Mouse (Mus musculus): ENCODE results near the gene Brd7. TPM values are rescaled to one million over a fixed set of nuclear protein-coding genes. Genes with fewer than 3 reads are reported as not detected.

The Brd7 gene
- polyA plus RNA-seq, 1 experiment from 2014 or later, result 88.3 TPM

DNA sequence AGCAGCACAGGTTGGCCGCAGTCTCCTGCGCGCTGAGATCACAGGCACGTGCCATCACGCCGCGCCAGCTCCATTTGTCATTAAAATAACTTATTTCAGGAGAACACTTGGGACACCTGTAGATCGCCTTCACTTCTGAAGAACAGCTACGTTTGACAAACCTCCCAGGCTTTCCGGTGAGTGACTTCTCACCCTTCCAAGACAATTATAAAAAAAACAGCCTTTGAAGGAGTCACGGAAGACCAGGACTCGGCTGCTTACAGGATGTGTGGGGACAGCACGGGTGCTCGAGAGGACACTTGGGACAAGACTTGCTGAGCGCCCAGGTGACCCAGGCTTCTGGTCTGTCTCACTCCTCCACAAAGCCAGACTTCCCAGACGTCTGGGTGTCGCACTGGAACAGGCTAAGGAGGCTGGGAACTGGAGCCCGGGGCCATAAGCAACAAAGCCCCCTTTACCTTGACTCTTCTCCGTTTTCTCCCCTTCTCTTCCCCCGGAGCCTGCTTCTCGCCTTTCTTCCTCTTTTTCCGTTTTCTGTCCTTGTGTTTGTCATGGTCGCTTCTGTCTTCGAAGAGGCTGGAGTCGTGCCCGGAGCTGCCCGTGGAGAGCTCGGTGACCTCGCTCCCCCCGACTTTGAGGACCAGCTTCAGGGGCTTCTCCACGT is 818 bp downstream of the Brd7 start:
- H3K9ac ChIP-seq (ENCODE audit: low read length), result peak overlapping the region; percentile 93
- no peaks in the 10 kb centered on the region for H3K9me3 ChIP-seq (ENCODE audit: control insufficient read depth, low read length)
- H3K36me3 ChIP-seq (ENCODE audit: control insufficient read depth, insufficient read depth, low read length), result peaks cover 12% of the 10 kb centered on the region
- no peak for DNase-seq (ENCODE audit: low spot score)
- H3K27me3 ChIP-seq (ENCODE audit: control insufficient read depth, insufficient read depth, low read length), result no peaks in the 10 kb centered on the region
- H3K4me1 ChIP-seq (ENCODE audit: control insufficient read depth, insufficient read depth, low read length), result peaks cover 10% of the 10 kb centered on the region; the same call in 1 of the 2 replicates
- no peak for ATAC-seq (ENCODE audit: insufficient read depth, low FRiP score, low TSS enrichment)
- H3K4me2 ChIP-seq (ENCODE audit: low read depth), result peak overlapping the region; percentile 92
- peak overlapping the region; percentile 88 for H3K4me3 ChIP-seq (ENCODE audit: low read depth, low read length)
- WGBS, result 2% methylated on average over 31 of the region's 31 CpGs
- peak overlapping the region; percentile 58; the same call in 1 of the 2 replicates for H3K27ac ChIP-seq (ENCODE audit: low read depth, low read length)

DNA sequence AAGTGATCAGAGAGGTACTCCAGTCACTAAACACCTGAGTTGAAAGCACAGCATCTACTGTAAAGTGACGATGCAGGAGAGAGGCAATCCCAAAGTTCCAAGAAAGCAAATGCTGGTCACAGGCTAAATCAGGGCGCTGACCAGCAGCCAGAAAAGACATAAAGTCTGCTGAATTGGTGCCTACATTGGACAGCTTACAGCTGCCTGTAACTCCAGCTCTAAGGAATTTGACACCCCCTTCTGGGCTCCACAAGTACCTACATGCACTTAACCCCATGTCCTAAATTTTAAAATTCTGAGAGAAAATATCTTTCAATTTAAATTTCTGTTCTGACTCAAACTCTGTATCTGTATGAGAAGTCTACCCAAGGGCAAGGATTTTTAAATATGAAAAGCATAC is 2.0 kb downstream of the Brd7 start:
- Histone ChIP-seq H3K4me1 (ENCODE audit: control insufficient read depth, insufficient read depth, low read length) (peaks cover 10% of the 10 kb centered on the region; the same call in 1 of the 2 replicates), H3K27me3 (ENCODE audit: control insufficient read depth, insufficient read depth, low read length) (no peaks in the 10 kb centered on the region), H3K4me3 (ENCODE audit: low read depth, low read length) (no peak overlapping the region), H3K9ac (ENCODE audit: low read length) (no peak overlapping the region), H3K36me3 (ENCODE audit: control insufficient read depth, insufficient read depth, low read length) (peaks cover 16% of the 10 kb centered on the region), H3K9me3 (ENCODE audit: control insufficient read depth, low read length) (no peaks in the 10 kb centered on the region), H3K4me2 (ENCODE audit: low read depth) (peak overlapping the region; percentile 92; the same call in 1 of the 2 replicates), H3K27ac (ENCODE audit: low read depth, low read length) (no peak overlapping the region)
- DNase-seq (ENCODE audit: low spot score), result no peak
- ATAC-seq (ENCODE audit: insufficient read depth, low FRiP score, low TSS enrichment), result no peak
- WGBS, result 93% methylated on average over 2 of the region's 2 CpGs

DNA sequence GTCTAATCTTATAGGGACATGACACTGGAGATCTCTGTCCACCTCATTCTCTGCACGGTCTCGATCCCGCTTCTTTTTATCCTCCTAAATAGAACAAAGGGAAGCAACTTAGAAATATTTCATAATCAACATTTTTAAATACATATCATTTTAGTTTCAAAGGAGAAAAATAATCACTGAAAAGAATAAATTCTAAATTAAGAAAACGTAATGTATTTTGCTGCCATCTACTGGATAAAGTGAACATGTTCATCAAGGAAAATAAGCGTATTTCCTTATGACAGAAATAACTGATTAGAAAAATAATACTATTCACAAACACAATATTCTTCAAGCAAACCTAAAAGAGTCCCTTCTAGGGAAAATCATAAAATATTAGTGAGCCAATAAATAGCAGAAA is 4.0 kb downstream of the Brd7 start:
- H3K4me1 ChIP-seq (ENCODE audit: control insufficient read depth, insufficient read depth, low read length), result peaks cover 10% of the 10 kb centered on the region; the same call in 1 of the 2 replicates
- ATAC-seq (ENCODE audit: insufficient read depth, low FRiP score, low TSS enrichment) (no peak), DNase-seq (ENCODE audit: low spot score) (no peak)
- no peaks in the 10 kb centered on the region for H3K9me3 ChIP-seq (ENCODE audit: control insufficient read depth, low read length)
- peaks cover 24% of the 10 kb centered on the region for H3K36me3 ChIP-seq (ENCODE audit: control insufficient read depth, insufficient read depth, low read length)
- WGBS, result 92% methylated on average over 5 of the region's 5 CpGs
- H3K9ac ChIP-seq (ENCODE audit: low read length), result no peak overlapping the region
- no peak overlapping the region for H3K4me2 ChIP-seq (ENCODE audit: low read depth)
- H3K4me3 ChIP-seq (ENCODE audit: low read depth, low read length), result no peak overlapping the region
- H3K27ac ChIP-seq (ENCODE audit: low read depth, low read length), result no peak overlapping the region
- no peaks in the 10 kb centered on the region for H3K27me3 ChIP-seq (ENCODE audit: control insufficient read depth, insufficient read depth, low read length)

DNA sequence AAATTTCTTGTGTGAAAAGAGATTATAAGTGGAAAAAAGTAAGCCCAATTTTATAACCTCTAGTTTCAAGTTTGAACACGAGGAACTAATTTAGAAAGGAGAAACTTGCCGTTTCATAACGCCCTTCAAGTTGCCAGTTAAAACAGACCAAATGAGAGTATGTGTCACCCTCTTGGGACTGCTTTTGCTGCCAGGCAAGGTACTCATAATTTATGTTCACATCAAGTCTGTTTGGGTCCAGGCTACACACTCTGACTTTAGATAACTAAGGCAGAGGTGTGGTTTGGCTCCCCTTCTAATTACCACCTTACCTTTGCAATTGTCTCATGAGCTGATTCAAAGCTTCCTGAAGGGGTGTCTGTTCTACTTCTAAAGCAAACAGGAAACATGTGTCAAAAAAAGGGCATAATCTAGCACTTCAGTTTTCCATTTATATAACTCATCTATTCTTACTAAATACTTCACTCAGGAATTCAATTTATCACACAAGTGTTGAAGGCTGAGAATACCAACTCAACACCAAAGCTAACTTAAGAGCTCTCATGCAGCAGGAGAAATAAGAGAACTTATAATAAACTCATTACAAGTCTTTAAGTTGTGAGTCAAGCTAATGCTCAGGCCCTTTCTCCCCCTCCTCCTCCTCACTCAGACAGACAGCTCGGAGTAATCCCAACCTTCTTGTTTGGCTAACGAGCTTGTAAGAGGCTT is 4.6 kb downstream of the Brd7 start:
- Histone ChIP-seq H3K4me2 (ENCODE audit: low read depth) (no peak overlapping the region), H3K9me3 (ENCODE audit: control insufficient read depth, low read length) (no peaks in the 10 kb centered on the region), H3K27me3 (ENCODE audit: control insufficient read depth, insufficient read depth, low read length) (no peaks in the 10 kb centered on the region), H3K4me1 (ENCODE audit: control insufficient read depth, insufficient read depth, low read length) (peaks cover 10% of the 10 kb centered on the region; the same call in 1 of the 2 replicates), H3K36me3 (ENCODE audit: control insufficient read depth, insufficient read depth, low read length) (peaks cover 24% of the 10 kb centered on the region), H3K27ac (ENCODE audit: low read depth, low read length) (no peak overlapping the region), H3K4me3 (ENCODE audit: low read depth, low read length) (no peak overlapping the region), H3K9ac (ENCODE audit: low read length) (no peak overlapping the region)
- no peak for DNase-seq (ENCODE audit: low spot score)
- ATAC-seq (ENCODE audit: insufficient read depth, low FRiP score, low TSS enrichment), result no peak
- 87% methylated on average over 5 of the region's 5 CpGs for WGBS

DNA sequence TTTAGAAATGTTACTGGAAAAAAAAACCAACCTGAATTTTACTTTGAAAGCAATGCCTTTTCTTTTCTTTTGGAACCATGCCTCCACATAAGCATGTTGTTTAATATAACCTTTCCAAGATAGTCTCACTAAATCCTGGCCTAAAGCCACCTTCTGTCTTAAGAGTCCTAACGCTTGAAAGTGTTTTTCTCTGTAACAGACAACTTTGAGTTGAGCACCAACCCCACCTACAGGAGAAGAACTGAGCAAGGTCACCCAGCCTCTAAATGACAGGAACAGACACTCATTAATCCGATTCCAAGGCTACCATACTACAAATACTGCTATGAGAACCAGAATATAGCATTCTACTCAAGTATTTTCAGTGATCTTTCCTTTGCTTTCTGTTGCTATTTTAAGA is 12.9 kb downstream of the Brd7 start:
- H3K4me2 ChIP-seq (ENCODE audit: low read depth), result no peak overlapping the region
- no peaks in the 10 kb centered on the region for H3K4me1 ChIP-seq (ENCODE audit: control insufficient read depth, insufficient read depth, low read length)
- no peak overlapping the region for H3K27ac ChIP-seq (ENCODE audit: low read depth, low read length)
- no peaks in the 10 kb centered on the region for H3K27me3 ChIP-seq (ENCODE audit: control insufficient read depth, insufficient read depth, low read length)
- peaks cover 20% of the 10 kb centered on the region for H3K36me3 ChIP-seq (ENCODE audit: control insufficient read depth, insufficient read depth, low read length)
- no peak for ATAC-seq (ENCODE audit: insufficient read depth, low FRiP score, low TSS enrichment)
- no peaks in the 10 kb centered on the region for H3K9me3 ChIP-seq (ENCODE audit: control insufficient read depth, low read length)
- WGBS, result 87% methylated on average over 2 of the region's 2 CpGs
- no peak overlapping the region for H3K4me3 ChIP-seq (ENCODE audit: low read depth, low read length)
- no peak for DNase-seq (ENCODE audit: low spot score)
- H3K9ac ChIP-seq (ENCODE audit: low read length), result no peak overlapping the region

DNA sequence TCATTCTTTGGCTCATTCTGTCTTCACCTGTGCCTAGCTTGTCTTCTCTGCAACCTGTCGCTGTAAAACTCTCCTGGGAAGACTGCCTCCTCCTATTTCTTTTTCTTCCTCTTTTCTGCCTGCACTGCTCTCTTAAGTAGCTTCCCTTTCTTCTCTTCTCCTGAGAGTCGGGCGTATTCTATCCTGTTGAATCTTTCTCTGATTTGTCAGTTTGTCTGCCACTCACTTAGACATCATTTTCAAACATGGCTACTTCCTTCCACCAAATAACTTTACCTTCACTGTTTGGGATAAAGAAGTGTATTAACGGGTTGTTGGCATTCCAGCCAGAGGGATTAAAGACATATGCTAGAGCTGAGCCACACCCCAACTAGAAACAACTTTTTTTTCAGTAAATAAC is 20.0 kb downstream of the Brd7 start:
- DNase-seq (ENCODE audit: low spot score) (no peak), ATAC-seq (ENCODE audit: insufficient read depth, low FRiP score, low TSS enrichment) (no peak)
- Histone ChIP-seq H3K27me3 (ENCODE audit: control insufficient read depth, insufficient read depth, low read length) (no peaks in the 10 kb centered on the region), H3K4me3 (ENCODE audit: low read depth, low read length) (no peak overlapping the region), H3K36me3 (ENCODE audit: control insufficient read depth, insufficient read depth, low read length) (peaks cover 20% of the 10 kb centered on the region), H3K9ac (ENCODE audit: low read length) (no peak overlapping the region), H3K4me1 (ENCODE audit: control insufficient read depth, insufficient read depth, low read length) (no peaks in the 10 kb centered on the region), H3K9me3 (ENCODE audit: control insufficient read depth, low read length) (no peaks in the 10 kb centered on the region), H3K27ac (ENCODE audit: low read depth, low read length) (no peak overlapping the region), H3K4me2 (ENCODE audit: low read depth) (no peak overlapping the region)
- WGBS, result 92% methylated on average over 4 of the region's 4 CpGs

DNA sequence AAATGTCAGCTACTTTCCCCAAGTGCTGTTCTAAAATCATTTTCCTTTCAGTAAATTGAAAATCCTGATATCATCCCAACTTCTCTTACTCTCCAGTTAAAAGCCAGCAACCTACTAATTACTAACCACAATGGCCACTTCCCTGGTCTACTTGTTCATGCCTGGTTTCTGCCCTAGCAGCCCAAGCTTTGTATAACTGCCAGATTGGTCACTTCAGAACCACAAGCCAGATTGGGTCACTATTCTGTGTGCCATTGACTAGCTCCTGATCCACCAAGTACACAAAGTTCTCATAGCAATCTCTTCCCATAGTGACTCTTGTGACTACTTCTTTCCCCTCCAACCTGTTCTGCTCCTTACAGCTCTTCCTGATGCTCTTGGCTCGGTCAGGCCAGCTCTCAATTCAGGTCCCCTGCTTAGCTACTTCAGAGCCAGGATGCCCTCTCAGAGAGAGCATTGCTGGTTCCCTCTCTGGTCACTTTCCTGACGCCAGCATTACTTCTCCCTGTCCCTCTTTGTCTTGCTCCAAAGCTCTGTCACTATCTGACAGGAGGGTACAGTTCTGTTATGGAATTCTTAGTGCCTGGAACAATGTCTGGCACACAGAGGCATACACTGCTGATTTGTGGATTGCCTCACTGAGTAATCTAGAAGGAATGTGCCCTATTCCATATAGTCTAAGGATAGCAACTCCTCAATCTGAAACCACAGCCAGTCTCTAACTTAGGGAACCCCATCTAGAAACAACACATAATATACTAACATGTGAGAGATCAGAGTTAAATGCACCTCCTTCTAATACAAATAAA is 21.9 kb downstream of the Brd7 start:
- Histone ChIP-seq H3K27me3 (ENCODE audit: control insufficient read depth, insufficient read depth, low read length) (no peaks in the 10 kb centered on the region), H3K4me1 (ENCODE audit: control insufficient read depth, insufficient read depth, low read length) (no peaks in the 10 kb centered on the region), H3K27ac (ENCODE audit: low read depth, low read length) (no peak overlapping the region), H3K4me2 (ENCODE audit: low read depth) (no peak overlapping the region), H3K36me3 (ENCODE audit: control insufficient read depth, insufficient read depth, low read length) (peaks cover 22% of the 10 kb centered on the region), H3K4me3 (ENCODE audit: low read depth, low read length) (no peak overlapping the region), H3K9me3 (ENCODE audit: control insufficient read depth, low read length) (no peaks in the 10 kb centered on the region), H3K9ac (ENCODE audit: low read length) (no peak overlapping the region)
- no peak for DNase-seq (ENCODE audit: low spot score)
- ATAC-seq (ENCODE audit: insufficient read depth, low FRiP score, low TSS enrichment), result no peak
- 89% methylated on average over 2 of the region's 2 CpGs for WGBS

DNA sequence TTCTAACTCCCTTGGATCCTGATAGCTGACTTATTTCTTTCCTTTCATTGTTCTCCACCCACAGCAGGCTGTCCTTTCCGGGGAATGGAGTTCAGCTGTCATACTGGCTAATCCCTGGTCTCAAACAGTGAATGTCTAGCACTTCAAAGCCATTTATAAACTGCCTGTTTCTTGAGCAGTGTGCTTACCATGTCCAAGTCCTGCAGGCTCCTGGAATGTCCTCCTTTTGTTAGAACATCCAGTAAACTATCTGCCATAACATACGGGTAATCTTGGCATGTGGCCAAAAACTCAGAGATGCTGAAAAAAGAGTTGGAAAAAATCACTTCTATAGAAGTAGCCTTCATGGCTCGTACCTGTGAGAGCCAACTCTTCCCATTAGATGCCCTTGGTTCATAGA is 22.8 kb downstream of the Brd7 start:
- H3K36me3 ChIP-seq (ENCODE audit: control insufficient read depth, insufficient read depth, low read length), result peaks cover 21% of the 10 kb centered on the region
- 83% methylated on average over 3 of the region's 3 CpGs for WGBS

More for the DNA sequence above, 22.8 kb downstream of the Brd7 start:
- H3K4me3 ChIP-seq (ENCODE audit: low read depth, low read length), result no peak overlapping the region
- DNase-seq (ENCODE audit: low spot score) (no peak), ATAC-seq (ENCODE audit: insufficient read depth, low FRiP score, low TSS enrichment) (no peak)
- H3K27ac ChIP-seq (ENCODE audit: low read depth, low read length), result no peak overlapping the region
- H3K4me2 ChIP-seq (ENCODE audit: low read depth), result no peak overlapping the region
- no peak overlapping the region for H3K9ac ChIP-seq (ENCODE audit: low read length)
- no peaks in the 10 kb centered on the region for H3K4me1 ChIP-seq (ENCODE audit: control insufficient read depth, insufficient read depth, low read length)
- no peaks in the 10 kb centered on the region for H3K27me3 ChIP-seq (ENCODE audit: control insufficient read depth, insufficient read depth, low read length)
- H3K9me3 ChIP-seq (ENCODE audit: control insufficient read depth, low read length), result no peaks in the 10 kb centered on the region

Data from neural tube, embryonic 11.5 days (tissue).